Mouse (Mus musculus): ENCODE results near the gene Gm28635. TPM values are rescaled to one million over a fixed set of nuclear protein-coding genes. Genes with fewer than 3 reads are reported as not detected.
A peak's percentile ranks its signal among the peaks of the same experiment; 100 is the strongest.

Gm28635 gene
- polyA plus RNA-seq, 1 experiment from 2014 or later: not detected

- ATAC-seq: no peak
- no peak for DNase-seq (ENCODE audit: low read depth, low spot score)
- ChIA-PET CTCF (interaction anchor here (1.0 to 4.0 kb wide), 4 partner anchors 10 to 26 kb away, joined by 3 to 9 read pairs (median 4); no protein-coding TSS in a partner anchor), POLR2A (no interaction called here)
- in situ Hi-C loops (cut with MboI; ENCODE audit: low pct_unique_long_range_greater_than_20kb): no loop called here
- H3K27me3 ChIP-seq: no peaks in the 10 kb centered on the region
- TF ChIP-seq CTCF (IDR thresholded peaks at IDR 0.05): no peak
Observed at GRCm38 (mm10) chr2:84626366-84626975, 51.4 kb downstream of the Gm28635 start.

GRCm38 (mm10) chr2:84624201-84624600, 53.6 kb downstream of the Gm28635 start:
- H3K27me3 ChIP-seq: no peaks in the 10 kb centered on the region
- TF ChIP-seq CTCF (IDR thresholded peaks at IDR 0.05): no peak
- no peak for ATAC-seq
- in situ Hi-C loops (cut with MboI; ENCODE audit: low pct_unique_long_range_greater_than_20kb): no loop called here
- CTCF ChIA-PET: interaction anchor here (4.0 kb wide), 1 partner anchor 29 kb away, joined by 9 read pairs; no protein-coding TSS in a partner anchor
- POLR2A ChIA-PET: no interaction called here
- no peak for DNase-seq (ENCODE audit: low read depth, low spot score)

GRCm38 (mm10) chr2:84623428-84624119, 54.3 kb downstream of the Gm28635 start:
- no peak for ATAC-seq
- ChIA-PET POLR2A (interaction anchor here (0.7 to 2.2 kb wide), 2 partner anchors 9 to 27 kb away, joined by 3 to 8 read pairs; partner anchors contain the start of gene Ctnnd1), CTCF (interaction anchor here (0.8 to 4.0 kb wide), 5 partner anchors 8 to 156 kb away, joined by 3 to 9 read pairs (median 3); no protein-coding TSS in a partner anchor)
- no peak for DNase-seq (ENCODE audit: low read depth, low spot score)
- in situ Hi-C loops (cut with MboI; ENCODE audit: low pct_unique_long_range_greater_than_20kb): no loop called here
- H3K27me3 ChIP-seq: no peaks in the 10 kb centered on the region
- TF ChIP-seq CTCF (IDR thresholded peaks at IDR 0.05): no peak

GRCm38 (mm10) chr2:84622668-84623067, 55.2 kb downstream of the Gm28635 start:
- ATAC-seq: no peak
- ChIA-PET POLR2A (interaction anchor here (2.2 kb wide), 1 partner anchor 28 kb away, joined by 8 read pairs; the partner anchor contains the start of gene Ctnnd1), CTCF (interaction anchor here (1.2 to 1.7 kb wide), 3 partner anchors 9 to 39 kb away, joined by 3 to 6 read pairs (median 3); no protein-coding TSS in a partner anchor)
- no peak for TF ChIP-seq CTCF (IDR thresholded peaks at IDR 0.05)
- H3K27me3 ChIP-seq: no peaks in the 10 kb centered on the region
- in situ Hi-C loops (cut with MboI; ENCODE audit: low pct_unique_long_range_greater_than_20kb): no loop called here
- no peak for DNase-seq (ENCODE audit: low read depth, low spot score)

GRCm38 (mm10) chr2:84619646-84620340, 58.0 kb downstream of the Gm28635 start:
- no peaks in the 10 kb centered on the region for H3K27me3 ChIP-seq
- ATAC-seq (no peak), DNase-seq (ENCODE audit: low read depth, low spot score) (no peak)
- TF ChIP-seq CTCF (IDR thresholded peaks at IDR 0.05): no peak
- in situ Hi-C loops (cut with MboI; ENCODE audit: low pct_unique_long_range_greater_than_20kb): loop anchor here (5.0 kb wide), 1 partner anchor 33 kb away; the partner anchor contains the start of gene Ctnnd1
- CTCF ChIA-PET: interaction anchor here (0.9 to 5.1 kb wide), 5 partner anchors 13 to 42 kb away, joined by 3 to 77 read pairs (median 17); partner anchors contain the start of gene Ctnnd1
- POLR2A ChIA-PET: no interaction called here

- ATAC-seq (no peak), DNase-seq (ENCODE audit: low read depth, low spot score) (no peak)
- TF ChIP-seq CTCF (IDR thresholded peaks at IDR 0.05): no peak
- CTCF ChIA-PET: interaction anchor here (1.1 to 5.1 kb wide), 4 partner anchors 14 to 41 kb away, joined by 3 to 77 read pairs (median 18); partner anchors contain the start of gene Ctnnd1
- POLR2A ChIA-PET: no interaction called here
- no peaks in the 10 kb centered on the region for H3K27me3 ChIP-seq
- in situ Hi-C loops (cut with MboI; ENCODE audit: low pct_unique_long_range_greater_than_20kb): loop anchor here (5.0 kb wide), 1 partner anchor 33 kb away; the partner anchor contains the start of gene Ctnnd1
Observed at GRCm38 (mm10) chr2:84618914-84619313, 58.9 kb downstream of the Gm28635 start.

GRCm38 (mm10) chr2:84617637-84618515, 60.0 kb downstream of the Gm28635 start:
- CTCF ChIA-PET: interaction anchor here (0.6 to 5.1 kb wide), 24 partner anchors 8 to 161 kb away, joined by 3 to 77 read pairs (median 4); partner anchors contain the start of gene Ctnnd1
- in situ Hi-C loops (cut with MboI; ENCODE audit: low pct_unique_long_range_greater_than_20kb): loop anchor here (5.0 kb wide), 1 partner anchor 34 kb away; the partner anchor contains the start of gene Ctnnd1
- DNase-seq (ENCODE audit: low read depth, low spot score): no peak

GRCm38 (mm10) chr2:84612764-84613163, 65.1 kb downstream of the Gm28635 start:
- POLR2A ChIA-PET: interaction anchor here (0.6 kb wide), 1 partner anchor 99 kb away, joined by 8 read pairs; no protein-coding TSS in a partner anchor
- ATAC-seq (no peak), DNase-seq (ENCODE audit: low read depth, low spot score) (no peak)
- H3K27me3 ChIP-seq: no peaks in the 10 kb centered on the region
- no peak for TF ChIP-seq CTCF (IDR thresholded peaks at IDR 0.05)
- CTCF ChIA-PET: no interaction called here
- in situ Hi-C loops (cut with MboI; ENCODE audit: low pct_unique_long_range_greater_than_20kb): no loop called here

More at GRCm38 (mm10) chr2:84617637-84618515, 60.0 kb downstream of the Gm28635 start:
- no peak for ATAC-seq
- peak; percentile 66 for TF ChIP-seq CTCF (IDR thresholded peaks at IDR 0.05)
- H3K27me3 ChIP-seq: no peaks in the 10 kb centered on the region
- POLR2A ChIA-PET: interaction anchor here (0.6 to 1.6 kb wide), 3 partner anchors 32 to 137 kb away, joined by 3 to 4 read pairs (median 3); partner anchors contain the start of gene Ctnnd1

- in situ Hi-C loops (cut with MboI; ENCODE audit: low pct_unique_long_range_greater_than_20kb): no loop called here
- peak; percentile 46 for DNase-seq (ENCODE audit: low read depth, low spot score)
- TF ChIP-seq CTCF (IDR thresholded peaks at IDR 0.05): no peak
- CTCF ChIA-PET: interaction anchor here (1.2 to 1.6 kb wide), 3 partner anchors 10 to 54 kb away, joined by 4 to 5 read pairs (median 5); no protein-coding TSS in a partner anchor
- H3K27me3 ChIP-seq: no peaks in the 10 kb centered on the region
- peak; percentile 90 for ATAC-seq
- POLR2A ChIA-PET: interaction anchor here (0.9 to 1.2 kb wide), 2 partner anchors 10 to 17 kb away, joined by 3 read pairs; no protein-coding TSS in a partner anchor
Observed at GRCm38 (mm10) chr2:84607842-84608241, 70.0 kb downstream of the Gm28635 start.
